Mouse (Mus musculus): Measurements from ENCODE around the gene Abat. TPM values are rescaled to one million over a fixed set of nuclear protein-coding genes. Genes with fewer than 3 reads are reported as not detected.

Gene Abat
- polyA plus RNA-seq, 1 experiment from 2014 or later: 51.2 TPM

DNA sequence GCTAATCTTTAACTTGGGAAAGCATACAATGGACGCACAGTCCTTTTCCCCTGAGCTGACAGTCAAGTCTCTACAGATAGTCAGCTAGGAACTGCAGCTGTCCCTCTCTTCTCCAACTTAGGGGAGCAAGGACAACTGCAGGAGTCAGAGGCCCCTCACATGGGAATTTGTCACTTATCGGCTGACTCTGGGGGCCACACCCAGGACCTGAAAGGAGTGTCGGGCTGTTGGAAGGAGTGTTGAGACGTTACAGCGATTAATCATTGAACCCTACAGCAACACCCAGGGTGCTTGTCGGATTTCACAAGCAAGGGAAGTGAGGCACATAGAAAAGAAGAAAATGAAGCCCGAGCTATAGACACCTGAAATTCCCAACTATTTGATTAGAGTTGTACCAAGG is 12.6 kb downstream of the Abat start:
- Histone ChIP-seq H3K9me3 (ENCODE audit: control insufficient read depth, low read length) (no peaks in the 10 kb centered on the region), H3K9ac (replicated peaks; ENCODE audit: low read length) (no peak overlapping the region), H3K36me3 (ENCODE audit: control insufficient read depth, insufficient read depth, low read length) (no peaks in the 10 kb centered on the region), H3K4me3 (replicated peaks; ENCODE audit: low read depth, low read length) (no peak overlapping the region), H3K4me2 (ENCODE audit: low read length) (no peak overlapping the region), H3K27ac (replicated peaks; ENCODE audit: low read depth, low read length) (no peak overlapping the region), H3K27me3 (ENCODE audit: control insufficient read depth, insufficient read depth, low read length) (no peaks in the 10 kb centered on the region), H3K4me1 (ENCODE audit: control insufficient read depth, insufficient read depth, low read length) (peaks cover 23% of the 10 kb centered on the region)
- ATAC-seq (ENCODE audit: low FRiP score, low TSS enrichment) (no peak), DNase-seq (no peak)
- WGBS: 82% methylated on average over 7 of the region's 7 CpGs

DNA sequence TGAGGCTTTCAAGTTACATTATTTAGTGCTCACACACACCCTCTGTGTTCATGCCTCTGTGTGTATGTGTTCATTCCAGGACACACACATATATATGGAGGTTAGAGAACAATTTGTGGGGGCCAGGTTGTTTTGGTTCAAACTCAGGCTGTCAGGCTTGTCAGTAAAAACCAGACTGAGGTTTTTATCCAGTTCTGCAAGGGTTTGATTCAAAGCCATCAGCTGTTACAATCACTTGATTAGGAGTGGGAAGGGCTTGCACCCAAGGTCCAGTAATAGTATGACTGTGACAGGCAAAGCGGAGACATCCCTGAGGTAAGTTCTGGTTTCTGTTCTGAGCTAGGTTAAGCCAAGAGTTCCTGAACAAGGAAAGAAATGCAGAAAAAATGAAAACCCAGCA is 16.2 kb downstream of the Abat start:
- H3K27ac ChIP-seq (replicated peaks; ENCODE audit: low read depth, low read length): no peak overlapping the region
- H3K9ac ChIP-seq (replicated peaks; ENCODE audit: low read length): no peak overlapping the region
- ATAC-seq (ENCODE audit: low FRiP score, low TSS enrichment) (no peak), DNase-seq (no peak)
- no peak overlapping the region for H3K4me3 ChIP-seq (replicated peaks; ENCODE audit: low read depth, low read length)
- H3K4me2 ChIP-seq (ENCODE audit: low read length): no peak overlapping the region
- no peaks in the 10 kb centered on the region for H3K9me3 ChIP-seq (ENCODE audit: control insufficient read depth, low read length)
- H3K27me3 ChIP-seq (ENCODE audit: control insufficient read depth, insufficient read depth, low read length): no peaks in the 10 kb centered on the region
- 98% methylated on average over 1 of the region's 1 CpGs for WGBS
- no peaks in the 10 kb centered on the region for H3K36me3 ChIP-seq (ENCODE audit: control insufficient read depth, insufficient read depth, low read length)
- peaks cover 8% of the 10 kb centered on the region for H3K4me1 ChIP-seq (ENCODE audit: control insufficient read depth, insufficient read depth, low read length)

DNA sequence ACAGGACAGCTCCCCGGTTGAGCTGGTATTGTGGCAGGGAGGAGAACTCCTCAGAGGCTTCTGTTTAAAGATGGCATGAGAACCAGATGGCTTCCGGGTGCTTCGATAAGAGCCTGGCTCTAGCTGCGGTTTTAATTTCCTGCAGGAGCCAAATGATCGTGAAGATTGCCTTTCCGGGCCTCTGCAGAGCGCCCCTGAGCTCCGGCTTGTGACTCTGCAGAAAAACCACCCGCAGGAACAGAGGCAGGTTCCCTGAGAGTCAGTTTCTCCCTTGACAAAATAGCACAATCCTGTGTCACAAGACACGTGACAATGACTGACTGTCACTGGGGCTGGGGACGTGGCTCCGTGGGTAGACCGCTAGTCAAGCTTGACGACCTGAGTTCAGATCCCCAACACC is 16.8 kb downstream of the Abat start:
- no peak overlapping the region for H3K27ac ChIP-seq (replicated peaks; ENCODE audit: low read depth, low read length)
- no peak for ATAC-seq (ENCODE audit: low FRiP score, low TSS enrichment)
- no peak overlapping the region for H3K4me2 ChIP-seq (ENCODE audit: low read length)
- H3K9ac ChIP-seq (replicated peaks; ENCODE audit: low read length): no peak overlapping the region
- no peaks in the 10 kb centered on the region for H3K27me3 ChIP-seq (ENCODE audit: control insufficient read depth, insufficient read depth, low read length)
- no peaks in the 10 kb centered on the region for H3K9me3 ChIP-seq (ENCODE audit: control insufficient read depth, low read length)
- no peak overlapping the region for H3K4me3 ChIP-seq (replicated peaks; ENCODE audit: low read depth, low read length)
- H3K4me1 ChIP-seq (ENCODE audit: control insufficient read depth, insufficient read depth, low read length): peaks cover 2% of the 10 kb centered on the region
- H3K36me3 ChIP-seq (ENCODE audit: control insufficient read depth, insufficient read depth, low read length): no peaks in the 10 kb centered on the region
- 80% methylated on average over 14 of the region's 14 CpGs for WGBS
- DNase-seq: no peak

DNA sequence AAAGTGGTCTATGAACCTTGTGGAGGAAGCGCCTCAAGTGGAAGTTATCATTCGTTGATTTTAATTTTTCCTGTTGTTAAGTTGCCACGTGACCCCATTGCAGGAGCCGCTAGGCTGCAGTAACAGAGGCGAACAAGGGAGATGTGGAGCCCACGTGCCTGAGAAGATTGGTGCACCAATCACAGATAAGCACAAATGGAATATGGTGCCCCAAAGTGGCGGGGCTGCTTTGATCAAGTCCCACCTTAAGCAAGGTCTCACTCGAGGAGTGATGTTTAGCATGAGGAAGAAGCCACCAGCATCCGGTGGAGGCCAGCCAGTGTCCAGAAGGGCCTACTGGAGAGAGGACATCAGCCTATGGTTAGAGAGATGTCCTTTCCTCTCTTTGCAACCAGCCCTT is 19.2 kb downstream of the Abat start:
- WGBS: 93% methylated on average over 9 of the region's 9 CpGs
- DNase-seq (no peak), ATAC-seq (ENCODE audit: low FRiP score, low TSS enrichment) (no peak)
- Histone ChIP-seq H3K36me3 (ENCODE audit: control insufficient read depth, insufficient read depth, low read length) (0 out of 2 replicates have a peak, but pooled peaks cover under 1% of the 10 kb centered on the region), H3K27me3 (ENCODE audit: control insufficient read depth, insufficient read depth, low read length) (no peaks in the 10 kb centered on the region), H3K4me3 (replicated peaks; ENCODE audit: low read depth, low read length) (no peak overlapping the region), H3K4me1 (ENCODE audit: control insufficient read depth, insufficient read depth, low read length) (no peaks in the 10 kb centered on the region), H3K9me3 (ENCODE audit: control insufficient read depth, low read length) (no peaks in the 10 kb centered on the region), H3K27ac (replicated peaks; ENCODE audit: low read depth, low read length) (no peak overlapping the region), H3K4me2 (ENCODE audit: low read length) (no peak overlapping the region), H3K9ac (replicated peaks; ENCODE audit: low read length) (no peak overlapping the region)

DNA sequence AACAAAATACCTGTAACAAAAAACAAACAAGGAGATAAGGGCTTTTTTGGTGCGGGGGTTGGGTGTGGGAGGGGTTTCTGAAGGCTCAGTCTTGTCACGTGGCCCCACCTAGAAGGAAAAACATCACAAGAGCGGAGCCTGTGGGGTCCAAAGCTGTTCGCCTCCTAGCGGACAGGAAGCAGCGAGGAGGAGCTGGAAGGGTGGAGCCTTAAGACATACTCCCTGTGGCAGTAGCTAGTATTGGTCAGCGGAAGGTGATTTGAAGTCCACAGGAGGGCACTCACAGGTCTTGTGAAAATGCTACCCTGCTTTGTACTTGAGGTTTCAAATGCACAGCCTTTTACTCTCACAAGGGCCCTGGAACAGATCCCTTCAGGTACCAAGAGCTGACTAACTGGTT is 19.7 kb downstream of the Abat start:
- Histone ChIP-seq H3K27ac (replicated peaks; ENCODE audit: low read depth, low read length) (no peak overlapping the region), H3K4me3 (replicated peaks; ENCODE audit: low read depth, low read length) (no peak overlapping the region), H3K27me3 (ENCODE audit: control insufficient read depth, insufficient read depth, low read length) (no peaks in the 10 kb centered on the region), H3K4me1 (ENCODE audit: control insufficient read depth, insufficient read depth, low read length) (no peaks in the 10 kb centered on the region), H3K9me3 (ENCODE audit: control insufficient read depth, low read length) (no peaks in the 10 kb centered on the region), H3K9ac (replicated peaks; ENCODE audit: low read length) (no peak overlapping the region), H3K36me3 (ENCODE audit: control insufficient read depth, insufficient read depth, low read length) (0 out of 2 replicates have a peak, but pooled peaks cover 4% of the 10 kb centered on the region), H3K4me2 (ENCODE audit: low read length) (no peak overlapping the region)
- WGBS: 71% methylated on average over 7 of the region's 7 CpGs
- ATAC-seq (ENCODE audit: low FRiP score, low TSS enrichment): no peak
- no peak for DNase-seq

DNA sequence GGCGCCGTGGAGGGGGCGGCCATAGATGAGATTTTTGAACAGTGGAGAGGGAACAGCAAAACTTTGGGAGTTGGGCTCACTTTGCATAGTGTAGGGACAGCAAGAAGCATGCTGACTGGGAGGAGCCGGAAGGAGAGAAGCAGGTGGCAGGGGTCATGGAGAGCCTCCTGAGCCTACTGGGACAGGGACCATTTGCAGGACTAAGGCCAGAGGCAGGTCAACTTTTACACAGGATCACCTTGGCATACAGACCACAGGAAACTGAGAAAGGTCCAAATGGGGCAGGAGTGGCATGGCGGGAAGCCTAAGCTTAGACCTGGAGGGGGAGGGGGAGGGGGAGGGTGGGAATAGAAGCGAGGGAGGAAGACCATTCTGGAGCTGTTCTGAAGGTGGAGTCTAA is 20.2 kb downstream of the Abat start:
- Histone ChIP-seq H3K9me3 (ENCODE audit: control insufficient read depth, low read length) (no peaks in the 10 kb centered on the region), H3K4me3 (replicated peaks; ENCODE audit: low read depth, low read length) (no peak overlapping the region), H3K4me2 (ENCODE audit: low read length) (no peak overlapping the region), H3K36me3 (ENCODE audit: control insufficient read depth, insufficient read depth, low read length) (0 out of 2 replicates have a peak, but pooled peaks cover 4% of the 10 kb centered on the region), H3K27ac (replicated peaks; ENCODE audit: low read depth, low read length) (no peak overlapping the region), H3K9ac (replicated peaks; ENCODE audit: low read length) (no peak overlapping the region), H3K4me1 (ENCODE audit: control insufficient read depth, insufficient read depth, low read length) (0 out of 2 replicates have a peak, but pooled peaks cover 1% of the 10 kb centered on the region), H3K27me3 (ENCODE audit: control insufficient read depth, insufficient read depth, low read length) (no peaks in the 10 kb centered on the region)
- WGBS: 87% methylated on average over 6 of the region's 6 CpGs
- no peak for ATAC-seq (ENCODE audit: low FRiP score, low TSS enrichment)
- DNase-seq: no peak

DNA sequence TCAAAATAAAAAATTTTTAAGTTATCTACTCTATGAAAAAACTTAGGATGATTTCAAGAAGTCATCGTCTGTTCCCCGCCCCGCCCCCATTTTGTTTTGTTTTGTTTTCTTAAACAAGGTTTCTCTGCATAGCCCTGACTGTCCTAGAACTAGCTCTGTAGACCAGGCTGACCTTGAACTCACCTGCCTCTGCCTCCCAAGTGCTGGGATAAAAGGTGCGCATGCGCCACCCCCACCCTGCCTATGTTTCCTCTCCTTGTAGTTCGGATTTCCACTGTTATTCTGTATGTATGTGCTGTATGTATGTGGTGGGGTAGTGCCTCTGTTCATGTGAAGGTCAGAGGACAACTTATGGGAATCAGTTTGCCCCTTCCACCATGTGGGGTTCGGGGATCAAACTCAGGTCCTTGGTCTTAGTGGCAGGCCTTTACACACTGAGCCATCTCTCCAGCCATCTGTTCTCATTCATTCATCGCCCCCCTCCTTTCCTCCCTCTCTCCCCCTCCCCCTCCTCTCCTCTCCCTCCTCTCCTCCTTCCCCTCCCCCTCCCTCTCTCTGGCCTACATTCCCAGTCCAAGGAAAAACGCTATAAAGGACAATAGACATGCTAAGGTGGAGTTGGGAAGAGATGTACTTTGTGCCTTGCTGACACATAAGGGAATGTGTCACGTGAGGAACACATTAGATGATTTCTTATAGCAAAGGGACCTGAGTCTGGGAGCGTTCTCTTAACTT is 21.4 kb downstream of the Abat start:
- Histone ChIP-seq H3K4me1 (ENCODE audit: control insufficient read depth, insufficient read depth, low read length) (peaks cover 13% of the 10 kb centered on the region), H3K9ac (replicated peaks; ENCODE audit: low read length) (no peak overlapping the region), H3K4me3 (replicated peaks; ENCODE audit: low read depth, low read length) (no peak overlapping the region), H3K9me3 (ENCODE audit: control insufficient read depth, low read length) (no peaks in the 10 kb centered on the region), H3K36me3 (ENCODE audit: control insufficient read depth, insufficient read depth, low read length) (0 out of 2 replicates have a peak, but pooled peaks cover 4% of the 10 kb centered on the region), H3K27me3 (ENCODE audit: control insufficient read depth, insufficient read depth, low read length) (no peaks in the 10 kb centered on the region), H3K4me2 (ENCODE audit: low read length) (no peak overlapping the region), H3K27ac (replicated peaks; ENCODE audit: low read depth, low read length) (no peak overlapping the region)
- ATAC-seq (ENCODE audit: low FRiP score, low TSS enrichment) (no peak), DNase-seq (no peak)
- WGBS: 83% methylated on average over 11 of the region's 11 CpGs

DNA sequence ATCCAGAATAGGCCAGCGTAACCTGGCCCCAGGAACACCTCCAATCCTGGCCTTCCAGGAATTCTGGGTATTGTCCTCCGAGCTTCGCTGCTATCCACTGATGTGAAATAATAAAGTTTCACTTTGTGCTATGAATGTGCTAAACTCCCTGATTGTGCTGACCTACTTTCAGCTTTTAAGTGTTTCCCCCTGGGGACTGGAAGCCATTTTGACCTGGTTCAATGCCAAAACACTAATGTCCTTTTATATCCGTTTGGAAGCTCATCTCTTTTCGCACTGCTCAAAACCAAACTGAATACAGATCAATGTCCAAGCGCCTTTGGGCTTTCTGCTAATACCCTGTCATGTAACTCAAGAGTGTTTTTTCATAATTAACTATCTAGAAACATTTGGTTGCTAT is 22.2 kb downstream of the Abat start:
- Histone ChIP-seq H3K4me3 (replicated peaks; ENCODE audit: low read depth, low read length) (no peak overlapping the region), H3K36me3 (ENCODE audit: control insufficient read depth, insufficient read depth, low read length) (0 out of 2 replicates have a peak, but pooled peaks cover 4% of the 10 kb centered on the region), H3K9ac (replicated peaks; ENCODE audit: low read length) (no peak overlapping the region), H3K27me3 (ENCODE audit: control insufficient read depth, insufficient read depth, low read length) (no peaks in the 10 kb centered on the region), H3K4me1 (ENCODE audit: control insufficient read depth, insufficient read depth, low read length) (peaks cover 21% of the 10 kb centered on the region), H3K27ac (replicated peaks; ENCODE audit: low read depth, low read length) (no peak overlapping the region), H3K9me3 (ENCODE audit: control insufficient read depth, low read length) (no peaks in the 10 kb centered on the region), H3K4me2 (ENCODE audit: low read length) (no peak overlapping the region)
- ATAC-seq (ENCODE audit: low FRiP score, low TSS enrichment): no peak
- 85% methylated on average over 6 of the region's 6 CpGs for WGBS
- peak; percentile 17 for DNase-seq

All from midbrain, embryonic 14.5 days (tissue).